Mouse (Mus musculus) limb, embryonic 10.5 days (tissue): ENCODE measurements at regions not wholly inside any gene's neighbourhood (a gene's known extent, or its start where the extent isn't known, plus 50 kb on each side); places are given as distances from the start of the nearest gene placed in this dataset.

Experiments used
- DNase-seq: peaks from one replicate; pipeline ENCODE4 v3.0.0-alpha.2; 2017; ENCODE audit warnings: low spot score
- H3K27ac ChIP-seq: fragments of 300-500 bp; sonication (generic); 2 replicates; pipeline ENCODE4 v1.5.1; 2016; ENCODE audit warnings: mild to moderate bottlenecking
- H3K27me3 ChIP-seq: fragments of 300-500 bp; sonication (generic); 2 replicates; pipeline ENCODE4 v1.6.1; 2016; ENCODE audit warnings: low read depth, mild to moderate bottlenecking; ENCODE audit not compliant: poor library complexity, severe bottlenecking
- H3K36me3 ChIP-seq: fragments of 300-500 bp; sonication (generic); 2 replicates; pipeline ENCODE4 v1.6.1; 2016; ENCODE audit warnings: mild to moderate bottlenecking, moderate library complexity
- H3K4me1 ChIP-seq: fragments of 300-500 bp; sonication (generic); 2 replicates; pipeline ENCODE4 v1.6.1; 2016
- H3K4me3 ChIP-seq: fragments of 300-500 bp; sonication (generic); 2 replicates; pipeline ENCODE4 v1.5.1; 2016; ENCODE audit warnings: mild to moderate bottlenecking, moderate library complexity
- H3K9me3 ChIP-seq: fragments of 300-500 bp; sonication (generic); replicated peaks from 2 replicates; pipeline ENCODE4 v1.6.1; 2016; ENCODE audit warnings: mild to moderate bottlenecking
- WGBS: fragments of 180-500 bp; shearing (Covaris S2); methylation state at CpG from one replicate; pipeline ENCODE4 v1.1.7; 2016; 5-methylcytosine and 5-hydroxymethylcytosine counted together

GRCm38 (mm10) chr19:60328295-60328694, 101.8 kb upstream of the Fam204a start:
- H3K4me1 ChIP-seq = peaks cover 23% of the 10 kb centered on the region
- no peaks in the 10 kb centered on the region for H3K36me3 ChIP-seq
- H3K27ac ChIP-seq = no peak overlapping the region
- WGBS = 45% methylated on average over 3 of the region's 3 CpGs
- H3K9me3 ChIP-seq = no peaks in the 10 kb centered on the region
- H3K27me3 ChIP-seq = peaks cover 35% of the 10 kb centered on the region
- no peak for DNase-seq
- H3K4me3 ChIP-seq = no peak overlapping the region

GRCm38 (mm10) chr19:60325612-60326011, 99.1 kb upstream of the Fam204a start:
- H3K4me1 ChIP-seq = peaks cover 30% of the 10 kb centered on the region
- H3K4me3 ChIP-seq = no peak overlapping the region
- H3K27me3 ChIP-seq = peaks cover 27% of the 10 kb centered on the region
- no peak overlapping the region for H3K27ac ChIP-seq
- DNase-seq = no peak
- H3K9me3 ChIP-seq = no peaks in the 10 kb centered on the region
- no peaks in the 10 kb centered on the region for H3K36me3 ChIP-seq

- Histone ChIP-seq H3K27me3 (peaks cover 22% of the 10 kb centered on the region), H3K9me3 (no peaks in the 10 kb centered on the region), H3K4me3 (no peak overlapping the region), H3K4me1 (peaks cover 28% of the 10 kb centered on the region), H3K27ac (no peak overlapping the region), H3K36me3 (no peaks in the 10 kb centered on the region)
- no peak for DNase-seq
- 40% methylated on average over 5 of the region's 5 CpGs for WGBS
Observed at GRCm38 (mm10) chr19:60325112-60325511, 98.6 kb upstream of the Fam204a start.

GRCm38 (mm10) chr19:60310591-60310990, 84.1 kb upstream of the Fam204a start:
- Histone ChIP-seq H3K27me3 (no peaks in the 10 kb centered on the region), H3K4me3 (no peak overlapping the region), H3K36me3 (no peaks in the 10 kb centered on the region), H3K9me3 (no peaks in the 10 kb centered on the region), H3K27ac (no peak overlapping the region), H3K4me1 (no peaks in the 10 kb centered on the region)
- 28% methylated on average over 4 of the region's 4 CpGs for WGBS
- peak; percentile 79 for DNase-seq

GRCm38 (mm10) chr19:60302371-60302770, 75.9 kb upstream of the Fam204a start:
- Histone ChIP-seq H3K9me3 (no peaks in the 10 kb centered on the region), H3K27me3 (no peaks in the 10 kb centered on the region), H3K36me3 (no peaks in the 10 kb centered on the region), H3K27ac (no peak overlapping the region), H3K4me3 (no peak overlapping the region), H3K4me1 (peaks cover 5% of the 10 kb centered on the region)
- WGBS = 69% methylated on average over 6 of the region's 6 CpGs
- DNase-seq = no peak

- 92% methylated on average over 2 of the region's 2 CpGs for WGBS
Observed at GRCm38 (mm10) chr19:60300891-60301290, 74.4 kb upstream of the Fam204a start.

GRCm38 (mm10) chr19:60290244-60290643, 63.7 kb upstream of the Fam204a start:
- H3K4me1 ChIP-seq = no peaks in the 10 kb centered on the region
- 87% methylated on average over 4 of the region's 4 CpGs for WGBS
- H3K9me3 ChIP-seq = no peaks in the 10 kb centered on the region
- H3K4me3 ChIP-seq = no peak overlapping the region
- H3K36me3 ChIP-seq = no peaks in the 10 kb centered on the region
- peaks cover 14% of the 10 kb centered on the region; the same call in 1 of the 2 replicates for H3K27me3 ChIP-seq
- DNase-seq = no peak
- no peak overlapping the region for H3K27ac ChIP-seq

More at GRCm38 (mm10) chr19:60300891-60301290, 74.4 kb upstream of the Fam204a start:
- no peak for DNase-seq
- Histone ChIP-seq H3K4me1 (peaks cover 5% of the 10 kb centered on the region), H3K9me3 (no peaks in the 10 kb centered on the region), H3K27me3 (0 out of 2 replicates have a peak, but pooled peaks cover 3% of the 10 kb centered on the region), H3K4me3 (no peak overlapping the region), H3K36me3 (no peaks in the 10 kb centered on the region), H3K27ac (no peak overlapping the region)

- peaks cover 21% of the 10 kb centered on the region for H3K27me3 ChIP-seq
- H3K27ac ChIP-seq = no peak overlapping the region
- 53% methylated on average over 6 of the region's 6 CpGs for WGBS
- H3K9me3 ChIP-seq = no peaks in the 10 kb centered on the region
- no peaks in the 10 kb centered on the region for H3K4me1 ChIP-seq
- no peaks in the 10 kb centered on the region for H3K36me3 ChIP-seq
- DNase-seq = no peak
- H3K4me3 ChIP-seq = no peak overlapping the region
Observed at GRCm38 (mm10) chr19:60286810-60287396, 60.4 kb upstream of the Fam204a start.

GRCm38 (mm10) chr19:60284901-60285300, 58.4 kb upstream of the Fam204a start:
- H3K4me3 ChIP-seq = no peak overlapping the region
- H3K36me3 ChIP-seq = no peaks in the 10 kb centered on the region
- peaks cover 21% of the 10 kb centered on the region for H3K27me3 ChIP-seq
- no peak for DNase-seq
- no peak overlapping the region for H3K27ac ChIP-seq
- no peaks in the 10 kb centered on the region for H3K9me3 ChIP-seq
- no peaks in the 10 kb centered on the region for H3K4me1 ChIP-seq
- WGBS = 83% methylated on average over 4 of the region's 4 CpGs
